Mouse (Mus musculus) erythroblast, embryonic 14.5 days (primary cell): ENCODE measurements at regions not wholly inside any gene's neighbourhood (a gene's known extent, or its start where the extent isn't known, plus 50 kb on each side); places are given as distances from the start of the nearest gene placed in this dataset.

ENCODE experiments used
- GATA1 ChIP-seq: IDR thresholded peaks from 2 replicates; pipeline ENCODE4 v1.6.1; 2012; ENCODE audit warnings: low read length, inconsistent platforms, mixed read lengths
- TAL1 ChIP-seq: IDR thresholded peaks from 3 replicates; pipeline ENCODE4 v1.6.1; 2012; ENCODE audit warnings: low read length, inconsistent platforms, mixed read lengths

DNA sequence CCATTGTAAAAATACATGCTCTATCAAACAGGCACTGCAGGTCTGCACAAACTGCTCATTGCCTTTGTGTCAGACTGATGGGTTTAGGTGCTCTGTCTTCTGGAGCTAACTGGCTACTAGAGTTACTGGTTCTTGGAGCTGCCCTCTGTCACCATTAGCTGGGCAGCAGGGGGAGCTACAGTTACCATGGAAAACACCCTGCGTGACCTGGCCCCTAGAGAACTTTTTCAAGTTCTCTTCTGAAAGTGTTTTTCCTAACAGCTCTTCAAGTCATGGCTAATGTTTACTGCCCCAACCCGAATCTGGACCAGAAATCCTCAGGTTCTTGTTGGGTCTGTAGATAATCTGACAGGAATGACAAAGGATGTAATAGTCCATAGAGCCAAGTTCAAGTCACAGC lies 605.9 kb downstream of the Lmo4 start:
- TF ChIP-seq GATA1 (no peak), TAL1 (no peak)
